Mouse (Mus musculus) CH12.LX (cell line): ENCODE data around the gene Ptx3. TPM values are rescaled to one million over a fixed set of nuclear protein-coding genes. Genes with fewer than 3 reads are reported as not detected.

Experiments used
- DNase-seq: peaks from one replicate; pipeline ENCODE4 v3.0.0-alpha.2; 2013; ENCODE audit errors: extremely low read depth
- H3K27ac ChIP-seq: 2 replicates; pipeline ENCODE4 v1.5.1; 2012; ENCODE audit warnings: low read depth, mild to moderate bottlenecking, control low read depth, moderate library complexity; ENCODE audit not compliant: insufficient read depth
- H3K27me3 ChIP-seq: replicated peaks from 2 replicates; pipeline ENCODE3; 2012; ENCODE audit warnings: inconsistent platforms
- H3K36me3 ChIP-seq, 2 experiments: replicated peaks in 1 of 2; 2 replicates each; pipeline versions ENCODE3 to v1.6.1; 2012; ENCODE audit warnings: inconsistent platforms in 1 of 2, low read length in 1 of 2, mild to moderate bottlenecking in 1 of 2, mixed read lengths in 1 of 2, moderate library complexity in 1 of 2; ENCODE audit not compliant: control insufficient read depth in 1 of 2, insufficient read depth in 1 of 2
- H3K4me1 ChIP-seq, 2 experiments: 2 replicates each; pipeline ENCODE4 v1.6.1; 2012; ENCODE audit warnings: inconsistent platforms in 1 of 2, moderate library complexity in 1 of 2; ENCODE audit not compliant: insufficient read depth in 2 of 2, control insufficient read depth in 1 of 2
- H3K4me2 ChIP-seq: 2 replicates; pipeline ENCODE4 v1.6.1; 2012; ENCODE audit warnings: low read depth, mild to moderate bottlenecking, control low read depth; ENCODE audit not compliant: poor library complexity, insufficient read depth, severe bottlenecking
- H3K4me3 ChIP-seq, 3 experiments: fragments of 150-350 bp in 1 of 3; sonication (generic) in 1 of 3; replicated peaks in 1 of 3; 2 replicates each; pipeline versions ENCODE3 to v1.5.1; 2011 to 2012; ENCODE audit warnings: low read depth in 2 of 3, low read length in 2 of 3, mild to moderate bottlenecking in 2 of 3, moderate library complexity in 2 of 3, control low read depth in 1 of 3, improper control_type of control experiment in 1 of 3, inconsistent platforms in 1 of 3, mixed read lengths in 1 of 3; ENCODE audit not compliant: poor library complexity in 1 of 3
- H3K79me2 ChIP-seq: replicated peaks from 2 replicates; pipeline ENCODE4 v1.6.1; 2012; ENCODE audit warnings: mild to moderate bottlenecking, moderate library complexity; ENCODE audit not compliant: control insufficient read depth, poor library complexity, insufficient read depth, severe bottlenecking; ENCODE audit errors: extremely low read depth
- H3K9ac ChIP-seq: 2 replicates; pipeline ENCODE4 v1.6.1; 2012; ENCODE audit warnings: low read depth, mild to moderate bottlenecking, control low read depth, moderate library complexity; ENCODE audit not compliant: insufficient read depth
- H3K9me3 ChIP-seq: replicated peaks from 2 replicates; pipeline ENCODE3; 2012; ENCODE audit warnings: low read length, inconsistent platforms, mixed read lengths
- CHD1 ChIP-seq: IDR thresholded peaks from 2 replicates; pipeline ENCODE4 v1.6.1; 2012; ENCODE audit warnings: low read depth, low read length, improper control_type of control experiment, inconsistent platforms
- E2F4 ChIP-seq: IDR thresholded peaks from 2 replicates; pipeline ENCODE4 v1.6.1; 2011; ENCODE audit warnings: low read depth, low read length, improper control_type of control experiment; ENCODE audit not compliant: insufficient replicate concordance
- JUND ChIP-seq: conservative IDR thresholded peaks from 2 replicates; pipeline ENCODE4 v1.6.1; 2011; ENCODE audit warnings: low read depth, low read length, improper control_type of control experiment
- MAFK ChIP-seq: IDR thresholded peaks from 2 replicates; pipeline ENCODE4 v1.6.1; 2011; ENCODE audit warnings: low read length, improper control_type of control experiment; ENCODE audit not compliant: insufficient replicate concordance
- MEF2A ChIP-seq: IDR thresholded peaks from 2 replicates; pipeline ENCODE4 v1.6.1; 2014; ENCODE audit warnings: low read depth, mild to moderate bottlenecking, inconsistent platforms, low read length, improper control_type of control experiment, borderline replicate concordance
- MYC ChIP-seq: IDR thresholded peaks from 2 replicates; pipeline ENCODE4 v1.6.1; 2011; ENCODE audit warnings: low read depth, mild to moderate bottlenecking, improper control_type of control experiment, low read length
- NELFE ChIP-seq: IDR thresholded peaks from 2 replicates; pipeline ENCODE4 v1.6.1; 2011; ENCODE audit warnings: low read depth, low read length, improper control_type of control experiment
- RCOR1 ChIP-seq: conservative IDR thresholded peaks from 2 replicates; pipeline ENCODE4 v1.6.1; 2012; ENCODE audit warnings: low read depth, mild to moderate bottlenecking, inconsistent platforms, low read length, improper control_type of control experiment
- SIN3A ChIP-seq: IDR thresholded peaks from 2 replicates; pipeline ENCODE4 v1.6.1; 2012; ENCODE audit warnings: low read length, improper control_type of control experiment, inconsistent platforms
- SMC3 ChIP-seq: IDR thresholded peaks from 2 replicates; pipeline ENCODE4 v1.6.1; 2011; ENCODE audit warnings: low read depth, low read length, improper control_type of control experiment
- USF1 ChIP-seq: IDR thresholded peaks from 2 replicates; pipeline ENCODE4 v1.6.1; 2014; ENCODE audit warnings: low read depth, mild to moderate bottlenecking, inconsistent platforms, low read length, improper control_type of control experiment
- dilution Hi-C: fragments of 300-500 bp; cut with MboI; formaldehyde crosslinking; loops from 2 replicates; pipeline ENCODE4 v1.14.3; 2020; ENCODE audit warnings: low sequenced_read_pairs; ENCODE audit not compliant: extremely low pct_unique_long_range_greater_than_20kb, extremely low pct_ligation_motif_present
- in situ Hi-C: fragments of 300-500 bp; cut with MboI; formaldehyde crosslinking; loops from 3 replicates; pipeline ENCODE4 v1.14.3; 2019; ENCODE audit warnings: low sequenced_read_pairs, low pct_ligation_motif_present, low pct_unique_long_range_greater_than_20kb, mixed read lengths
- polyA plus RNA-seq: library from polyadenylated mRNA; unstranded; fragments of >175 nt; gene quantifications from 2 replicates; pipeline ENCODE4 v1.2.1, GENCODE M21; 2012; ENCODE audit warnings: low read depth; ENCODE audit not compliant: insufficient read length
- total RNA-seq, 2 experiments: library from RNA; depleted of rRNA; stranded (reverse); fragments of 300-350 nt in 1 of 2; fragments of >200 nt in 1 of 2; gene quantifications; 2 replicates each; pipeline ENCODE4 v1.2.3; 2012 to 2014

Gene Ptx3
- total and polyA plus RNA-seq, 3 experiments, result not detected

DNA sequence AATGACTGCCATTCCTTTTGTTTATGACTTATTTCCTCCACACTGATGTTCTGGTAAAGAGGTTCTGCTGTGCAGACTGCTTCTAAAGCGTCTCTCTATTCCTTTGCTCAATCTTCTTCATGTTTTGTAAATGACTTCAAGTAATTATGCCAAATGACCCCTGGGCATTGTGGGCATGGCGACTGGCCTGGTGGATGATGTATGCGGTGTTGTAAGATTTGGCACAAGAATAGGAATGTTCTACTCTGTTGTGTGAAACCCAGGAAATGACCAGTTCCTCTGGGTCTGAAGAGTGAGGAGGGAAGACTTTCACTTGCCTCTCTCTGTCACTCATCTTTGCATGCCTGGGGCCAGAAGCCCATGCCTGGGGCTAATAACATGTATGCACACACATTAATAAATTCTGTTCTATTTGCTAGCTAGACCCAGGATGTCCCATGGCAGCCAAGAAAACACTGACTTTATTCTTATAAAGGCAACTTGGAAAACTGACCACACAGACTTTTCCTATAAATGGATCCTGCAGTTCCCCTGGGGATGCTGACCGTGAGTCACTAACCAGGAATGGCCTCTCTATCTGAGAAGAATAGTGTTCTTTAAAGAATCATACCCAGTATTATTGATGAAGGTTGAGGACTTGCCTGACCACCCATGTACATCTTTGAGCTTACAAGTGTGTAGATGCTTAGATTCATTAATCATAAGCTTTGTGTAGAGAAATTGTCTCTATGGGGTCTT lies 10.7 kb upstream of the Ptx3 start:
- no peaks in the 10 kb centered on the region for H3K79me2 ChIP-seq
- no peak overlapping the region for H3K9ac ChIP-seq
- dilution Hi-C loops (no loop called here), in situ Hi-C loops (no loop called here)
- H3K9me3 ChIP-seq, result no peaks in the 10 kb centered on the region
- no peak overlapping the region for H3K4me2 ChIP-seq
- no peak overlapping the region for H3K4me3 ChIP-seq
- no peaks in the 10 kb centered on the region for H3K36me3 ChIP-seq
- TF ChIP-seq SIN3A (no peak), MAFK (no peak)
- no peak overlapping the region for H3K27ac ChIP-seq
- no peaks in the 10 kb centered on the region for H3K27me3 ChIP-seq
- H3K4me1 ChIP-seq, result peaks cover 0 to 14% of the 10 kb centered on the region in 2 experiments; a peak in 1 of 4 replicates
- DNase-seq, result no peak

- dilution Hi-C loops, result no loop called here
- in situ Hi-C loops, result no loop called here
Observed at GRCm38 (mm10) chr3:66213524-66213923, 6.2 kb upstream of the Ptx3 start.

GRCm38 (mm10) chr3:66215759-66216158 lies 4.0 kb upstream of the Ptx3 start:
- H3K4me1 ChIP-seq, result no peaks in the 10 kb centered on the region
- H3K4me2 ChIP-seq, result no peak overlapping the region
- no peaks in the 10 kb centered on the region for H3K79me2 ChIP-seq
- dilution Hi-C loops (no loop called here), in situ Hi-C loops (no loop called here)
- no peak overlapping the region for H3K4me3 ChIP-seq
- DNase-seq, result no peak
- no peaks in the 10 kb centered on the region for H3K36me3 ChIP-seq
- H3K9ac ChIP-seq, result no peak overlapping the region
- H3K27ac ChIP-seq, result no peak overlapping the region
- peaks cover 4% of the 10 kb centered on the region for H3K9me3 ChIP-seq
- TF ChIP-seq NELFE (no peak), RCOR1 (no peak), MYC (no peak), USF1 (no peak), SMC3 (no peak), CHD1 (no peak), MEF2A (no peak), E2F4 (no peak)
- H3K27me3 ChIP-seq, result no peaks in the 10 kb centered on the region

More at GRCm38 (mm10) chr3:66213524-66213923, 6.2 kb upstream of the Ptx3 start:
- H3K4me3 ChIP-seq, result no peak overlapping the region
- no peak for DNase-seq
- H3K9me3 ChIP-seq, result no peaks in the 10 kb centered on the region
- no peaks in the 10 kb centered on the region for H3K36me3 ChIP-seq
- no peak overlapping the region for H3K9ac ChIP-seq
- H3K4me2 ChIP-seq, result no peak overlapping the region
- no peak overlapping the region for H3K27ac ChIP-seq
- H3K79me2 ChIP-seq, result no peaks in the 10 kb centered on the region
- H3K27me3 ChIP-seq, result no peaks in the 10 kb centered on the region
- no peak for TF ChIP-seq MAFK
- no peak for TF ChIP-seq JUND
- peaks cover 0 to 5% of the 10 kb centered on the region in 2 experiments; a peak in 1 of 4 replicates for H3K4me1 ChIP-seq
